In the genomic region with DNA sequence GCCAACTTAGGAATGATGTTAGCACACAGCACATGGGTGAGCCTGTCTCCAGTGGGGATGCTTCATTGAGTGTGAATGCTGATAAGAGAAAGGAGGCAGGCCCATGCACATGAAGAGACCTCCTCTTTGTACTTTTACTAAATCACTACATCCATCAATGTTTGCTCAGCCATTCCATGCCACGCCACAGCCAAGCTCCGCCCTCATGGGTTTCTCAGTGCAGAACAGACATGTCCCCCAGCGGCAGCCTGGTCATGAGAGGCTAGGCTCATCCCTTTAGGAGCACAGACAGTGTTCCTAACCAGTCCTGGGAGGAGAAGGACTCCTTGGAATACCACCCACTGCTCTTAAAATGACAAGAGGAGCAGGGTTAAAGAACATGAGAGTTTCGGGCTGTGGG, we compare ENCODE assay signal across 28 mouse cellular contexts. TPM values are rescaled to one million over a fixed set of nuclear protein-coding genes. Genes with fewer than 3 reads are reported as not detected.
DNase-seq lines count a peak whose midpoint lies in the region; ATAC-seq and TF ChIP-seq lines count a peak whose summit lies in the region.
"Had no signal": no experiment of that assay in that cellular context is flagged by ENCODE, and none has a peak within 500 bp of the region (broad histone marks: within the 10 kb centered on the region; RNA-seq: fewer than 3 reads in every experiment).

No protein-coding gene starts in this region.

- no peak for TF ChIP-seq POLR2A in kidney, adult 2 months (IDR thresholded peaks at IDR 0.05; ENCODE audit: low read depth, low read length)

- H3K27me3 ChIP-seq in kidney, embryonic 14.5 days (ENCODE audit: control insufficient read depth, insufficient read depth, low read length), result no peaks in the 10 kb centered on the region
- no peaks in the 10 kb centered on the region for H3K27me3 ChIP-seq in kidney, postnatal 0 days (ENCODE audit: insufficient read depth, low read length)
- H3K27me3 ChIP-seq in kidney, adult 2 months (replicated peaks; ENCODE audit: control insufficient read depth, insufficient read depth, low read length), result no peaks in the 10 kb centered on the region
- no peaks in the 10 kb centered on the region for H3K27me3 ChIP-seq in lung, embryonic 15.5 days
- H3K27me3 ChIP-seq: embryonic facial prominence, embryonic 13.5 days; forebrain, embryonic 12.5 days; forebrain, embryonic 15.5 days; heart, embryonic 15.5 days had no signal

- H3K4me1 ChIP-seq in kidney, embryonic 14.5 days (ENCODE audit: control insufficient read depth, insufficient read depth, low read length), result no peaks in the 10 kb centered on the region; the same call in 1 of the 2 replicates
- H3K4me1 ChIP-seq in kidney, postnatal 0 days (replicated peaks; ENCODE audit: insufficient read depth, low read length), result no peaks in the 10 kb centered on the region
- H3K4me1 ChIP-seq in kidney, adult 2 months (ENCODE audit: control insufficient read depth, insufficient read depth, low read length), result no peaks in the 10 kb centered on the region
- H3K4me1 ChIP-seq in lung, embryonic 15.5 days, result no peaks in the 10 kb centered on the region
- H3K4me1 ChIP-seq: embryonic facial prominence, embryonic 10.5 days; embryonic facial prominence, embryonic 13.5 days; forebrain, embryonic 12.5 days; forebrain, embryonic 15.5 days; heart, embryonic 12.5 days; heart, embryonic 15.5 days; hindbrain, embryonic 10.5 days had no signal

- no peaks in the 10 kb centered on the region for H3K36me3 ChIP-seq in kidney, embryonic 14.5 days (ENCODE audit: control insufficient read depth, insufficient read depth, low read length)
- no peaks in the 10 kb centered on the region for H3K36me3 ChIP-seq in kidney, postnatal 0 days (ENCODE audit: insufficient read depth, low read length)
- H3K36me3 ChIP-seq in kidney, adult 2 months (ENCODE audit: control insufficient read depth, insufficient read depth, low read length), result no peaks in the 10 kb centered on the region
- H3K36me3 ChIP-seq in lung, embryonic 15.5 days, result no peaks in the 10 kb centered on the region
- H3K36me3 ChIP-seq: embryonic facial prominence, embryonic 10.5 days; embryonic facial prominence, embryonic 13.5 days; forebrain, embryonic 12.5 days; forebrain, embryonic 15.5 days; heart, embryonic 12.5 days; heart, embryonic 15.5 days; hindbrain, embryonic 10.5 days had no signal

- no peak overlapping the region for H3K9ac ChIP-seq in kidney, embryonic 14.5 days (ENCODE audit: low read depth, low read length)
- H3K9ac ChIP-seq in kidney, postnatal 0 days (ENCODE audit: low read depth, low read length), result no peak overlapping the region
- no peak overlapping the region for H3K9ac ChIP-seq in lung, embryonic 15.5 days
- H3K9ac ChIP-seq: embryonic facial prominence, embryonic 13.5 days; forebrain, embryonic 12.5 days; forebrain, embryonic 15.5 days; heart, embryonic 12.5 days; heart, embryonic 15.5 days had no signal

- no peak overlapping the region for H3K4me2 ChIP-seq in kidney, embryonic 14.5 days (replicated peaks; ENCODE audit: low read depth, low read length)
- no peak overlapping the region for H3K4me2 ChIP-seq in kidney, postnatal 0 days (ENCODE audit: low read length)
- no peak overlapping the region for H3K4me2 ChIP-seq in lung, embryonic 15.5 days
- H3K4me2 ChIP-seq: embryonic facial prominence, embryonic 13.5 days; forebrain, embryonic 12.5 days; forebrain, embryonic 15.5 days; heart, embryonic 12.5 days; heart, embryonic 15.5 days had no signal

- no peaks in the 10 kb centered on the region for H3K9me3 ChIP-seq in kidney, embryonic 14.5 days (ENCODE audit: control insufficient read depth, low read length)
- no peaks in the 10 kb centered on the region for H3K9me3 ChIP-seq in kidney, postnatal 0 days (replicated peaks; ENCODE audit: low read length)
- no peaks in the 10 kb centered on the region for H3K9me3 ChIP-seq in lung, embryonic 15.5 days
- H3K9me3 ChIP-seq: embryonic facial prominence, embryonic 10.5 days; embryonic facial prominence, embryonic 13.5 days; forebrain, embryonic 12.5 days; forebrain, embryonic 15.5 days; heart, embryonic 12.5 days; heart, embryonic 15.5 days; hindbrain, embryonic 10.5 days had no signal

- 0 out of 2 replicates have a peak overlapping the region, but pooled peaks have one; percentile 10 for H3K27ac ChIP-seq in kidney, embryonic 14.5 days (ENCODE audit: low read depth, low read length)
- no peak overlapping the region for H3K27ac ChIP-seq in kidney, postnatal 0 days
- H3K27ac ChIP-seq in kidney, adult 2 months (ENCODE audit: insufficient read depth, low read depth, low read length), result no peak overlapping the region
- H3K27ac ChIP-seq in lung, embryonic 15.5 days, result no peak overlapping the region
- H3K27ac ChIP-seq: embryonic facial prominence, embryonic 10.5 days; embryonic facial prominence, embryonic 13.5 days; forebrain, embryonic 12.5 days; forebrain, embryonic 15.5 days; heart, embryonic 15.5 days; hindbrain, embryonic 10.5 days had no signal

- WGBS in kidney, embryonic 14.5 days, result 52% methylated on average over 4 of the region's 4 CpGs
- WGBS in kidney, postnatal 0 days, result 42% methylated on average over 4 of the region's 4 CpGs
- 67% methylated on average over 4 of the region's 4 CpGs for WGBS in kidney, adult 2 months
- 38% methylated on average over 4 of the region's 4 CpGs for WGBS in lung, embryonic 15.5 days

- DNase-seq in kidney, postnatal 10 days, result no peak
- DNase-seq in kidney, postnatal 0 days (ENCODE audit: low spot score), result peak; percentile 17
- no peak for DNase-seq in kidney, adult 2 months
- DNase-seq in lung, postnatal 25 days (ENCODE audit: low spot score), result no peak
- peak; percentile 19 for DNase-seq in lung, postnatal 10 days
- no peak for DNase-seq in lung, postnatal 4 days
- DNase-seq: adrenal gland, adult 8-10 months; adrenal gland, postnatal 25 days; cerebellum, adult 11-12 months; cerebellum, adult 8-10 months; cerebellum, postnatal 10 days; cerebellum, postnatal 36 days; embryo, embryonic 11 days; gastrocnemius, postnatal 25 days; heart, adult 18-20 months; heart, postnatal 10 days; heart, postnatal 36 days had no signal

- no peak for TF ChIP-seq CTCF in kidney, postnatal 0 days (IDR thresholded peaks at IDR 0.05; ENCODE audit: low read depth)
- TF ChIP-seq CTCF in kidney, adult 2 months (conservative IDR thresholded peaks at IDR 0.05; ENCODE audit: insufficient read depth, insufficient read length, low read depth, low read length), result no peak

- H3K4me3 ChIP-seq in kidney, embryonic 14.5 days (ENCODE audit: low read length), result no peak overlapping the region
- no peak overlapping the region for H3K4me3 ChIP-seq in kidney, postnatal 0 days (replicated peaks; ENCODE audit: low read depth, low read length)
- H3K4me3 ChIP-seq in kidney, adult 2 months (ENCODE audit: insufficient read depth, low read depth, low read length), result no peak overlapping the region
- H3K4me3 ChIP-seq in lung, embryonic 15.5 days, result no peak overlapping the region
- H3K4me3 ChIP-seq: embryonic facial prominence, embryonic 10.5 days; embryonic facial prominence, embryonic 13.5 days; erythroblast, embryonic 14.5 days; forebrain, embryonic 12.5 days; forebrain, embryonic 15.5 days; heart, embryonic 12.5 days; heart, embryonic 15.5 days; hindbrain, embryonic 10.5 days had no signal

- peak; percentile 66; the same call in 1 of the 2 replicates for ATAC-seq in kidney, embryonic 14.5 days (ENCODE audit: low FRiP score, low TSS enrichment)
- no peak for ATAC-seq in kidney, postnatal 0 days (replicated peaks; ENCODE audit: low FRiP score, low read depth)
- ATAC-seq in lung, embryonic 15.5 days (ENCODE audit: borderline replicate concordance, extremely low read depth, low FRiP score, low TSS enrichment), result peak; percentile 39; the same call in 1 of the 2 replicates
- ATAC-seq: activated CD4-positive, CD25-positive, alpha-beta regulatory T cell, adult 4 months; forebrain, embryonic 15.5 days had no signal

RNA-seq across cellular contexts. Expression of a gene that starts 6.6 kb away (rescaled TPM):
- 0.50 and 0.73 TPM in 2 replicates for polyA plus RNA-seq in kidney, embryonic 14.5 days (2014; fragmentation: Nextera tagmentation; extraction: Ambion mirVana)
- polyA plus RNA-seq in kidney, postnatal 0 days (2015; fragmentation: Nextera tagmentation; extraction: Ambion mirVana), result 0.12 and 0.18 TPM in 2 replicates
- polyA plus RNA-seq in kidney, adult 2 months (2012; rRNA removed), result 0.22 and 0.27 TPM in 2 replicates
- 0.30 and 0.52 TPM in 2 replicates for polyA plus RNA-seq in lung, embryonic 15.5 days (2015; fragmentation: Nextera tagmentation; extraction: Ambion mirVana)
- polyA plus RNA-seq: activated CD4-positive, CD25-positive, alpha-beta regulatory T cell, adult 4 months; erythroblast, embryonic 14.5 days had no signal

RNA-seq across cellular contexts. Expression of a gene that starts 37.2 kb away (rescaled TPM):
- polyA plus RNA-seq in kidney, embryonic 14.5 days (2014; fragmentation: Nextera tagmentation; extraction: Ambion mirVana), result 2.3 and 3.4 TPM in 2 replicates
- polyA plus RNA-seq in kidney, postnatal 0 days (2015; fragmentation: Nextera tagmentation; extraction: Ambion mirVana), result 4.2 and 5.2 TPM in 2 replicates
- polyA plus RNA-seq in kidney, adult 2 months (2012; rRNA removed), result 0.81 and 0.91 TPM in 2 replicates
- polyA plus RNA-seq in lung, embryonic 15.5 days (2015; fragmentation: Nextera tagmentation; extraction: Ambion mirVana), result 1.7 and 1.8 TPM in 2 replicates
- polyA plus RNA-seq: activated CD4-positive, CD25-positive, alpha-beta regulatory T cell, adult 4 months; erythroblast, embryonic 14.5 days had no signal

RNA-seq across cellular contexts. Expression of a gene that starts 37.4 kb away (rescaled TPM):
- 1.7 and 5.0 TPM in 2 replicates for polyA plus RNA-seq in kidney, embryonic 14.5 days (2014; fragmentation: Nextera tagmentation; extraction: Ambion mirVana)
- 1.8 and 3.8 TPM in 2 replicates for polyA plus RNA-seq in kidney, postnatal 0 days (2015; fragmentation: Nextera tagmentation; extraction: Ambion mirVana)
- polyA plus RNA-seq in kidney, adult 2 months (2012; rRNA removed), result 0.38 and 0.56 TPM in 2 replicates
- 1.5 and 2.5 TPM in 2 replicates for polyA plus RNA-seq in lung, embryonic 15.5 days (2015; fragmentation: Nextera tagmentation; extraction: Ambion mirVana)
- polyA plus RNA-seq: activated CD4-positive, CD25-positive, alpha-beta regulatory T cell, adult 4 months had no signal

Comparison
In these comparisons a context has a peak if more than half of its experiments do, and no peak if none do; other contexts are left out.
1. DNase-seq: peak in kidney, postnatal 0 days (single experiment) and lung, postnatal 10 days (single experiment); none in kidney, postnatal 10 days (single experiment), kidney, adult 2 months (single experiment), lung, postnatal 25 days (single experiment) and lung, postnatal 4 days (0 of 2).